ENCODE assay signal across 15 mouse cellular contexts in genomic region chr16:43900571-43900970, GRCm38 (mm10).
"Had no signal": no experiment of that assay in that cellular context is flagged by ENCODE, and none has a peak within 500 bp of the region (broad histone marks: within the 10 kb centered on the region; RNA-seq: fewer than 3 reads in every experiment).

No protein-coding gene starts in this region.

- ATAC-seq: liver, postnatal 0 days; lung, postnatal 0 days; midbrain, embryonic 16.5 days had no signal

- DNase-seq: liver, postnatal 0 days; lung, adult 2 months; lung, postnatal 14 days; lung, postnatal 36 days; midbrain, embryonic 14.5 days; retina, postnatal 1 day; right cerebral cortex, adult 18-20 months; right cerebral cortex, postnatal 25 days; right cerebral cortex, postnatal 4 days; spleen, adult 18-20 months; thymus, adult 18-20 months; thymus, postnatal 14 days; thymus, postnatal 36 days had no signal
